Mouse (Mus musculus): Measurements from ENCODE around the gene Nfkbil1. TPM values are rescaled to one million over a fixed set of nuclear protein-coding genes. Genes with fewer than 3 reads are reported as not detected.

The Nfkbil1 gene
- polyA plus RNA-seq, 1 experiment from 2014 or later: 7.8 TPM

- peak within 1 kb of the TSS; percentile 37; the same call in 1 of the 2 replicates for H3K27ac ChIP-seq
- ATAC-seq (replicated peaks; ENCODE audit: insufficient number of reproducible peaks, insufficient read depth, low FRiP score, low read depth): no peak
- no peak within 1 kb of the TSS for H3K4me2 ChIP-seq
- H3K4me3 ChIP-seq: 0 out of 2 replicates have a peak within 1 kb of the TSS, but pooled peaks have one; percentile 3
- no peaks in the 10 kb centered on the region for H3K36me3 ChIP-seq
- no peak within 1 kb of the TSS for H3K9ac ChIP-seq
- H3K4me1 ChIP-seq (replicated peaks): peaks cover 5% of the 10 kb centered on the region; the same call in 1 of the 2 replicates
- H3K27me3 ChIP-seq: no peaks in the 10 kb centered on the region
- WGBS: 65% methylated on average over 7 of the region's 7 CpGs
- H3K9me3 ChIP-seq (replicated peaks): no peaks in the 10 kb centered on the region
These were observed 47.5 kb downstream of the Nfkbil1 start, which contains the start of gene Lst1 for GRCm38 (mm10) chr17:35187959-35188610. Gene Lst1, minus strand, starts transcription at chr17:35188439.

GRCm38 (mm10) chr17:35187345-35187744 lies 48.2 kb downstream of the Nfkbil1 start:
- Histone ChIP-seq H3K9me3 (replicated peaks) (no peaks in the 10 kb centered on the region), H3K27me3 (no peaks in the 10 kb centered on the region), H3K4me3 (0 out of 2 replicates have a peak overlapping the region, but pooled peaks have one; percentile 3), H3K36me3 (no peaks in the 10 kb centered on the region), H3K27ac (no peak overlapping the region), H3K9ac (no peak overlapping the region), H3K4me2 (no peak overlapping the region), H3K4me1 (replicated peaks) (peaks cover 5% of the 10 kb centered on the region; the same call in 1 of the 2 replicates)
- WGBS: 62% methylated on average over 4 of the region's 4 CpGs
- ATAC-seq (replicated peaks; ENCODE audit: insufficient number of reproducible peaks, insufficient read depth, low FRiP score, low read depth): no peak

GRCm38 (mm10) chr17:35186681-35187080 lies 48.9 kb downstream of the Nfkbil1 start:
- ATAC-seq (replicated peaks; ENCODE audit: insufficient number of reproducible peaks, insufficient read depth, low FRiP score, low read depth): peak; percentile 52
- Histone ChIP-seq H3K4me1 (replicated peaks) (peaks cover 5% of the 10 kb centered on the region; the same call in 1 of the 2 replicates), H3K9ac (no peak overlapping the region), H3K36me3 (no peaks in the 10 kb centered on the region), H3K27me3 (no peaks in the 10 kb centered on the region), H3K4me2 (peak overlapping the region; percentile 64), H3K27ac (peak overlapping the region; percentile 51), H3K9me3 (replicated peaks) (no peaks in the 10 kb centered on the region), H3K4me3 (peak overlapping the region; percentile 53)
- 2% methylated on average over 4 of the region's 4 CpGs for WGBS

GRCm38 (mm10) chr17:35185639-35186611 lies 49.7 kb downstream of the Nfkbil1 start:
- H3K36me3 ChIP-seq: no peaks in the 10 kb centered on the region
- no peaks in the 10 kb centered on the region for H3K27me3 ChIP-seq
- peak overlapping the region; percentile 29 for H3K9ac ChIP-seq
- no peak; the same call in 1 of the 2 replicates for ATAC-seq (replicated peaks; ENCODE audit: insufficient number of reproducible peaks, insufficient read depth, low FRiP score, low read depth)
- peak overlapping the region; percentile 51 for H3K27ac ChIP-seq
- H3K9me3 ChIP-seq (replicated peaks): no peaks in the 10 kb centered on the region
- peaks cover 5% of the 10 kb centered on the region; the same call in 1 of the 2 replicates for H3K4me1 ChIP-seq (replicated peaks)
- WGBS: 4% methylated on average over 17 of the region's 18 CpGs
- H3K4me2 ChIP-seq: peak overlapping the region; percentile 64
- peak overlapping the region; percentile 53 for H3K4me3 ChIP-seq

- no peaks in the 10 kb centered on the region for H3K27me3 ChIP-seq
- 78% methylated on average over 5 of the region's 5 CpGs for WGBS
- no peak overlapping the region for H3K4me2 ChIP-seq
- H3K36me3 ChIP-seq: no peaks in the 10 kb centered on the region
- H3K4me1 ChIP-seq (replicated peaks): no peaks in the 10 kb centered on the region
- H3K9ac ChIP-seq: no peak overlapping the region
- no peak overlapping the region for H3K4me3 ChIP-seq
- no peaks in the 10 kb centered on the region for H3K9me3 ChIP-seq (replicated peaks)
- no peak overlapping the region for H3K27ac ChIP-seq
- no peak for ATAC-seq (replicated peaks; ENCODE audit: insufficient number of reproducible peaks, insufficient read depth, low FRiP score, low read depth)
These were observed 55.5 kb downstream of the Nfkbil1 start for GRCm38 (mm10) chr17:35180093-35180492.

GRCm38 (mm10) chr17:35178528-35178927 lies 57.1 kb downstream of the Nfkbil1 start:
- ATAC-seq (replicated peaks; ENCODE audit: insufficient number of reproducible peaks, insufficient read depth, low FRiP score, low read depth): 0 out of 2 replicates have a peak, but pooled peaks have one; percentile 39

GRCm38 (mm10) chr17:35175968-35176367 lies 59.6 kb downstream of the Nfkbil1 start, which contains the start of gene Aif1:
Gene Aif1, minus strand, starts transcription at chr17:35176068.
- no peak within 1 kb of the TSS for H3K9ac ChIP-seq
- H3K4me2 ChIP-seq: no peak within 1 kb of the TSS
- H3K27ac ChIP-seq: no peak within 1 kb of the TSS
- 0 out of 2 replicates have a peak, but pooled peaks cover 5% of the 10 kb centered on the region for H3K4me1 ChIP-seq (replicated peaks)
- H3K9me3 ChIP-seq (replicated peaks): no peaks in the 10 kb centered on the region
- H3K4me3 ChIP-seq: no peak within 1 kb of the TSS
- H3K36me3 ChIP-seq: no peaks in the 10 kb centered on the region
- no peaks in the 10 kb centered on the region for H3K27me3 ChIP-seq
- ATAC-seq (replicated peaks; ENCODE audit: insufficient number of reproducible peaks, insufficient read depth, low FRiP score, low read depth): no peak
- 74% methylated on average over 2 of the region's 2 CpGs for WGBS

More at GRCm38 (mm10) chr17:35178528-35178927, 57.1 kb downstream of the Nfkbil1 start:
- H3K36me3 ChIP-seq: no peaks in the 10 kb centered on the region
- H3K27ac ChIP-seq: no peak overlapping the region
- no peak overlapping the region for H3K4me2 ChIP-seq
- no peaks in the 10 kb centered on the region for H3K27me3 ChIP-seq
- H3K4me3 ChIP-seq: no peak overlapping the region
- H3K9me3 ChIP-seq (replicated peaks): no peaks in the 10 kb centered on the region
- H3K9ac ChIP-seq: no peak overlapping the region
- no peaks in the 10 kb centered on the region for H3K4me1 ChIP-seq (replicated peaks)
- WGBS: 7% methylated on average over 5 of the region's 5 CpGs

- Histone ChIP-seq H3K4me2 (no peak overlapping the region), H3K36me3 (no peaks in the 10 kb centered on the region), H3K9ac (no peak overlapping the region), H3K4me1 (replicated peaks) (0 out of 2 replicates have a peak, but pooled peaks cover 5% of the 10 kb centered on the region), H3K27me3 (no peaks in the 10 kb centered on the region), H3K27ac (no peak overlapping the region), H3K9me3 (replicated peaks) (no peaks in the 10 kb centered on the region), H3K4me3 (no peak overlapping the region)
- 74% methylated on average over 6 of the region's 6 CpGs for WGBS
- ATAC-seq (replicated peaks; ENCODE audit: insufficient number of reproducible peaks, insufficient read depth, low FRiP score, low read depth): no peak
These were observed 60.2 kb downstream of the Nfkbil1 start for GRCm38 (mm10) chr17:35175382-35175781.

GRCm38 (mm10) chr17:35174201-35174977 lies 61.2 kb downstream of the Nfkbil1 start:
- Histone ChIP-seq H3K9ac (no peak overlapping the region), H3K9me3 (replicated peaks) (no peaks in the 10 kb centered on the region), H3K27me3 (no peaks in the 10 kb centered on the region), H3K36me3 (no peaks in the 10 kb centered on the region), H3K4me3 (no peak overlapping the region), H3K4me2 (no peak overlapping the region), H3K4me1 (replicated peaks) (0 out of 2 replicates have a peak, but pooled peaks cover 5% of the 10 kb centered on the region), H3K27ac (no peak overlapping the region)
- 57% methylated on average over 8 of the region's 8 CpGs for WGBS
- ATAC-seq (replicated peaks; ENCODE audit: insufficient number of reproducible peaks, insufficient read depth, low FRiP score, low read depth): no peak

- no peaks in the 10 kb centered on the region for H3K9me3 ChIP-seq (replicated peaks)
- H3K27ac ChIP-seq: peak overlapping the region; percentile 6; the same call in 1 of the 2 replicates
- WGBS: 61% methylated on average over 3 of the region's 3 CpGs
- no peak overlapping the region for H3K4me3 ChIP-seq
- no peak for ATAC-seq (replicated peaks; ENCODE audit: insufficient number of reproducible peaks, insufficient read depth, low FRiP score, low read depth)
- no peak overlapping the region for H3K4me2 ChIP-seq
- H3K9ac ChIP-seq: no peak overlapping the region
- H3K4me1 ChIP-seq (replicated peaks): 0 out of 2 replicates have a peak, but pooled peaks cover 5% of the 10 kb centered on the region
- no peaks in the 10 kb centered on the region for H3K27me3 ChIP-seq
- H3K36me3 ChIP-seq: no peaks in the 10 kb centered on the region
These were observed 62.3 kb downstream of the Nfkbil1 start for GRCm38 (mm10) chr17:35173329-35173728.

Data from heart, embryonic 15.5 days (tissue).